Mouse (Mus musculus): ENCODE measurements around the gene Ap1s1.

DNA sequence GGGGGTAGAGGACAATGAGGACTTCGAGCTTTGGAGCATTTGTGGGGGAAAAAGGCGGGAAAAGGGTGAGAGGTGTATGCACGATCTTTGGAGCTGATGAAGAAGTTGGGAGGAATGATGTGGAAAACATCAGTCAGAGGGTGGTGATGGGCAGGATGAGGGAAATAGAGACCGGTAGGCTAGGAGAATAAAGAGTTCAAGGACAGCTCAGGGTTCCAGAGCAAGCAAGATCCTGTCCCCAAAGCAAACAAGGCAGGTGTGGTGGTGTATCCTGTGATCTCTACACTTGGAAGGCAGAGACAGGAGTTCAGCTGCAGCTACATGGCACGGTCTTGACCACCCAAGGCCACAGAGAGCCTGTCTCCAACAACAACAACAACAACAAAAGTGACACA is 386 bp upstream of the Ap1s1 start:
- TF ChIP-seq POLR2A (IDR thresholded peaks at IDR 0.05; ENCODE audit: borderline replicate concordance, extremely low read depth, low read depth, low read length): no peak
- no peak for TF ChIP-seq CTCF (IDR thresholded peaks at IDR 0.05; ENCODE audit: insufficient read depth, low read length)

Data from lung, adult 2 months (tissue).